Mouse (Mus musculus): Measurements from ENCODE around the gene Syap1.

GRCm38 (mm10) chrX:162921487-162922125 is 33.4 kb upstream of the Syap1 start:
- no peak for TF ChIP-seq TAL1 (IDR thresholded peaks at IDR 0.05; ENCODE audit: low read length)
- no peak for TF ChIP-seq GATA1 (IDR thresholded peaks at IDR 0.05; ENCODE audit: low read length)

All from erythroblast, embryonic 14.5 days (primary cell).